Mouse (Mus musculus): ENCODE measurements around the gene Emsy. TPM values are rescaled to one million over a fixed set of nuclear protein-coding genes. Genes with fewer than 3 reads are reported as not detected.

The Emsy gene
- total RNA-seq, 2 experiments from 2014 or later = 28.6 to 32.5 TPM

DNA sequence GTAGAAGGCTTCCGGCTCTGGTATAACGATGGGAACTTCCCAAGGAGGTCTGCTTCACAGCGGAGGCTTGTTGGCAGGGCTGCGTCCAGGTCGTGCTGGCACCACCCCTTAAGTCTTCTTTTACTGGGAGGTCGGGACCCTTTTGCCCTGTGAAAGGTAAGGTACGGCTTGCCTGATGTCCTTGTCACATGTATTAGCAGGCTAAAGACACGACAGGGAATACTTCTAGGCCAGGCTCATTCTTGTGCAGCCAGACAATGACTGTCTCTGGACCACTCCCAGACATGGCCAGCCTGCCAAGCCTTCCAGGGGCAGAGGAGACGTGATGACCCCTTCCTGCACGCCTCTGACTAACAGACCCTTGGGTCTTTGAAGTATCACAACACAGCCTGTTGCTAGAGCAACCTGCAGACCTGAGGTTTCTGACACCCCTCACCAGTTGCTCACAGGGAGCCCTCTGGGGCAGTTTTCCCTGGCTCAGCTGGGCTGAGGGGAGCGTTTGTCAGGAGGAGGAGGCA is 112.7 kb downstream of the Emsy start:
- DNase-seq (ENCODE audit: low spot score in 2 of 2) = no peak

- DNase-seq (ENCODE audit: low spot score in 2 of 2) = no peak
Observed at GRCm38 (mm10) chr7:98542731-98543142, 113.8 kb downstream of the Emsy start.

GRCm38 (mm10) chr7:98542267-98542666 is 114.3 kb downstream of the Emsy start:
- DNase-seq (ENCODE audit: low spot score in 2 of 2) = no peak

DNA sequence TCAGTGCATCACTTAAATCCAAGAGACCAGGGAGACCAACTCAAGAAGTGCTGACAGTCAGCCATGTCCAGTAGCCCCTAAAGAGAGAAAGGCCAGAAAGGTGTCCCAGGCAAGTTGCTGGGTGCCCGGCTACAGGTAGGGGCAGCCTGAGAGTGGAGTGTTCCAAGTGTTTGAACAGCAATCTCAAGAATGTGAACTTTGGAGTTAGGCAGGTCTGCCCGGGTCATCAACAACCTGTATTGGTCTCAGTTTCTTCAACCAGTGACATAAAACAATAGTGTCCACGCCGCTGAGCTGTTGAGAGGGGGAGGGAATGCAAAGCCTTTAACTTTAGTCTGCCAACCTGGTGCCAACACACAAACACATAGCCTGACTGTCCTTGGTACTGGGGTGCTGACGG is 115.0 kb downstream of the Emsy start:
- no peak for DNase-seq (ENCODE audit: low spot score in 2 of 2)

- no peak for DNase-seq (ENCODE audit: low spot score in 2 of 2)
Observed at GRCm38 (mm10) chr7:98540879-98541278, 115.7 kb downstream of the Emsy start.

- DNase-seq (ENCODE audit: low spot score in 2 of 2) = no peak
Observed at GRCm38 (mm10) chr7:98537967-98538573, 118.5 kb downstream of the Emsy start.

DNA sequence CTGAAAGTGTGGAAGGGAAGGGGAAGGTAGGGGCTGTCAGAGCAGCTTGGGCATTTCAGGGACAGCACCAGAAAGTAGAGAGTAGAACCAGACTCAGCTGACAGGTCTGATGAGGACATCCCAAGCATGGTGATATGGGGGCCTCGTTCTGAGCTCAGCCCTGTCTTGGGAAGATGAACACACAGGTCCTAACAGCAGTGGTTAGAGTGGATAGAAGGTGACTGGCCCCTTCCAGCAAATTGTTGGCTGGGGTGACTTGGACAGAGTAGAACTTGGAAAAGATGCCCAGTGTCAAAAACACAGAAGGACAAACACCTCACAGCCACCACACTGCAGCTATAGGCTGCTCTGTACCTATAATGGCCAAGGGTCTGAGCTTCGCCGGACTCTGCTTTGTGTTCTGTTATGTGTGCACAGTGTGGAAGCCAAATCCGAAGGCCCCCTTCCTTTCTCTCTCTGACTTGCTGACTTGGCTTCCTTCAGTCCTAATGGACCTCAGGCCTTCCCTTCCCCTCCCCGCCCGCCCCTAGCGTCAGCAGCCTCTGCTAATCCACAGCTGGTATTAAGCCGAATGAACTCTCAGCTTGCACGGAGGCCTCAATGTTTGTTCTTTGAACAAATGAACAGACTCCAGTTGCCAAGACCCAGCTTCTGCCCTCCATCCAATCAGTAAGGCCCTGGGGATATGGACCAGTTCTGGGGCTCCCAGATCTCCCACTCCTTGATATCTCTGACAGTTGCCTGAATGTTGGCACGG is 119.2 kb downstream of the Emsy start:
- no peak for DNase-seq (ENCODE audit: low spot score in 2 of 2)

Other genes with a start within 250 kb of the Emsy start
- not detected for gene Gucy2d, start 216.4 kb downstream of the Emsy start, total RNA-seq (2021)
- 10 to 100 TPM; 12.7 to 28.1 TPM for gene Lrrc32, start 167.5 kb downstream of the Emsy start, total RNA-seq (2021)
- gene Thap12, start 46.3 kb upstream of the Emsy start, total RNA-seq (2021) = 10 to 100 TPM; 64.2 to 80.5 TPM
- gene Wnt11, start 178.3 kb upstream of the Emsy start, total RNA-seq (2021) = 1 to 10 TPM in 1 of 2 experiments, under 1 TPM in 1; 0.86 to 3.8 TPM